Mouse (Mus musculus): ENCODE measurements at regions not wholly inside any gene's neighbourhood (a gene's known extent, or its start where the extent isn't known, plus 50 kb on each side); places are given as distances from the start of the nearest gene placed in this dataset.

GRCm38 (mm10) chr9:85414391-85414790 lies 87.2 kb upstream of the Tent5a start:
- TF ChIP-seq CHD2 (IDR thresholded peaks at IDR 0.05; ENCODE audit: low read depth, low read length), result no peak
- TF ChIP-seq HCFC1 (IDR thresholded peaks at IDR 0.05; ENCODE audit: borderline replicate concordance, insufficient read depth, low read length), result no peak
